Mouse (Mus musculus) liver, embryonic 11.5 days (tissue): ENCODE results near the gene Gm42791. TPM values are rescaled to one million over a fixed set of nuclear protein-coding genes. Genes with fewer than 3 reads are reported as not detected.

Experiments
- ATAC-seq: fragments of 200-750 bp; cut with Nextera tagmentation; replicated peaks from 2 replicates; pipeline ENCODE4 v1.8.0; 2017; ENCODE audit warnings: moderate number of reproducible peaks, mild to moderate bottlenecking, moderate TSS enrichment, moderate library complexity; ENCODE audit not compliant: low FRiP score
- DNase-seq: peaks from one replicate; pipeline ENCODE4 v3.0.0-alpha.2; 2017; ENCODE audit warnings: low spot score
- H3K27ac ChIP-seq: fragments of 300-500 bp; sonication (generic); 2 replicates; pipeline ENCODE4 v1.5.1; 2014; ENCODE audit warnings: mild to moderate bottlenecking, low read depth, low read length, control low read depth
- H3K27me3 ChIP-seq: fragments of 300-500 bp; sonication (generic); replicated peaks from 2 replicates; pipeline ENCODE4 v1.6.1; 2014; ENCODE audit warnings: low read length, mixed read lengths; ENCODE audit not compliant: control insufficient read depth, insufficient read depth
- H3K36me3 ChIP-seq: fragments of 300-500 bp; sonication (generic); 2 replicates; pipeline ENCODE4 v1.6.1; 2014; ENCODE audit warnings: mild to moderate bottlenecking, low read length, moderate library complexity, mixed read lengths; ENCODE audit not compliant: control insufficient read depth, insufficient read depth
- H3K4me1 ChIP-seq: fragments of 300-500 bp; sonication (generic); replicated peaks from 2 replicates; pipeline ENCODE4 v1.6.1; 2014; ENCODE audit warnings: low read length, mixed read lengths; ENCODE audit not compliant: control insufficient read depth, insufficient read depth
- H3K4me2 ChIP-seq: fragments of 300-500 bp; sonication (generic); 2 replicates; pipeline ENCODE4 v1.6.1; 2014; ENCODE audit warnings: mild to moderate bottlenecking, control low read depth, moderate library complexity
- H3K4me3 ChIP-seq: fragments of 300-500 bp; sonication (generic); 2 replicates; pipeline ENCODE4 v1.5.1; 2014; ENCODE audit warnings: low read depth, low read length, control low read depth
- H3K9ac ChIP-seq: fragments of 300-500 bp; sonication (generic); 2 replicates; pipeline ENCODE4 v1.6.1; 2014; ENCODE audit warnings: low read depth, low read length, control low read depth
- H3K9me3 ChIP-seq: fragments of 300-500 bp; sonication (generic); 2 replicates; pipeline ENCODE4 v1.6.1; 2016; ENCODE audit warnings: low read length, inconsistent platforms, mixed read lengths; ENCODE audit not compliant: control insufficient read depth
- WGBS: fragments of 180-500 bp; shearing (Covaris S2); extraction: QIAGEN DNeasy Blood & Tissue Kit; methylation state at CpG from one replicate; pipeline ENCODE4 v1.1.7; 2014; 5-methylcytosine and 5-hydroxymethylcytosine counted together
- polyA plus RNA-seq: library from polyadenylated mRNA; unstranded; fragments of >200 nt; fragmentation: Nextera tagmentation; extraction: Ambion mirVana; gene quantifications from 2 replicates; pipeline ENCODE4 v1.2.1, GENCODE M21; 2014

Gene Gm42791
- polyA plus RNA-seq, 1 experiment from 2014 or later: not detected

DNA sequence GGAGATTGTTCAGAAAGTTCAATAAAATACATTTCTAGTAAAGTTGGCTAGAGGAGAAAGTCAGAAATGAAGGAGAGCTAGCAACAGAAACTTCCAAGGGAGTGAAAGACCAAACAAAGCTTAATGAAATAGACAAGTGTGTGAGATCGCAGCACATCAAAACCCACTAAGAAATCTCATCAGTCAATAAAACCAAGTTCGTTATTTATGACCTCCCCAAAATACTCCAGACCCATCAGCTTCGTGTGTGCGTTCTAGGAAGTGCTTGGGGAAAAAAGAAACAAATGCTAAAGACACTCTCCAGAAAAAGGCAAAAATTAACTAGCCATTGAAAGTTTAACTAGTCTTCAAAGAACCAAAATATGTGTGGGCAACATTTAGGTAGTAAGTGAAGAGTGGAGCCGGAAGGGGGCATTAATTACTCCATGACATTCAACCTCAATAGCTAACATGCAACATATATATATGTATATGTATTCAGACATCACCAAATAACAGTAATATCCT, 67.2 kb downstream of the Gm42791 start:
- peak overlapping the region; percentile 96 for H3K27ac ChIP-seq
- peak overlapping the region; percentile 90 for H3K9ac ChIP-seq
- peaks cover 8% of the 10 kb centered on the region; the same call in 1 of the 2 replicates for H3K36me3 ChIP-seq
- no peak for DNase-seq
- no peaks in the 10 kb centered on the region for H3K9me3 ChIP-seq
- no peak for ATAC-seq
- 48% methylated on average over 5 of the region's 5 CpGs for WGBS
- H3K4me2 ChIP-seq: peak overlapping the region; percentile 92
- no peaks in the 10 kb centered on the region for H3K27me3 ChIP-seq
- H3K4me1 ChIP-seq: peaks cover 4% of the 10 kb centered on the region; the same call in 1 of the 2 replicates
- peak overlapping the region; percentile 80 for H3K4me3 ChIP-seq

DNA sequence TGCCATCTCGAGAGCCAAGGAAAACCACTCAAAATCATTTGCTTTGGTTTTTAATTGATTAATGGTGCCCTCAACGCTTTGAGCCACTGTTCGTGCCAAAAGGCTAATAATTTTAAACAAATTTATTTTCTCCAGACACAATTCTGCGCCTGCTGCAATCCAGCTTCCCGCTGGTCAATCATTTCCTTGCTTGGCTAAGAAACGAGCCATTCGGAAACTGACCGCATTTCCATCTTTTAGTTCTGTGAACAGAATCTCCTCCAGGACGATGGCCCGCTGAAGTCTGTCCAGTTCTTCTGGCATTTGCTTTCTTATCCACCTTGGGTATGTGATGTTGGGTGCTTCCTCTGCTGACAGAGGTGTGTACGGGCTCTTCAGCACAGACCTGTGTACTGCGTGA, 70.4 kb downstream of the Gm42791 start:
- H3K9me3 ChIP-seq: no peaks in the 10 kb centered on the region
- peaks cover 8% of the 10 kb centered on the region; the same call in 1 of the 2 replicates for H3K36me3 ChIP-seq
- H3K27me3 ChIP-seq: no peaks in the 10 kb centered on the region
- no peak overlapping the region for H3K27ac ChIP-seq
- H3K4me3 ChIP-seq: no peak overlapping the region
- DNase-seq: no peak
- H3K4me2 ChIP-seq: no peak overlapping the region
- H3K9ac ChIP-seq: no peak overlapping the region
- no peak for ATAC-seq
- WGBS: 91% methylated on average over 12 of the region's 12 CpGs
- peaks cover 4% of the 10 kb centered on the region; the same call in 1 of the 2 replicates for H3K4me1 ChIP-seq

DNA sequence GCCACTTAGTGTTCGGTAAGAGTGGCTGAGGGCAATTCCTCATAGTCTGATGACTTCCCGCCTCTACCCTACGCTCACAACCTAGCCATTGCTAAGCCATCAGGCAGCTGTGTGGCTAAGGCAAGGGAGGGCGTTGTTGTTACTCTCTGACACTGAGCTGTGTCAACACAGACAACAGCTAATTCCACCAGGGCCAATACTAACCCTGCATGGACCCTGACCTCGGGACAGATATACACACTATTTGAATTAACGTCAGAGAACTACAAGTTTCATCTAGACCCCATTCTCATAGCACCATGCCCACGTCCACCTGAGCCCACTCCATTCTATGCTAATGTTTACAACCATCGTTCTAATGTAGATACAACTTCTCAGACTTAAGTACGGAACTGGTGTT, 70.9 kb downstream of the Gm42791 start:
- DNase-seq (no peak), ATAC-seq (no peak)
- Histone ChIP-seq H3K4me1 (peaks cover 4% of the 10 kb centered on the region; the same call in 1 of the 2 replicates), H3K27me3 (no peaks in the 10 kb centered on the region), H3K27ac (no peak overlapping the region), H3K4me2 (no peak overlapping the region), H3K36me3 (peaks cover 8% of the 10 kb centered on the region; the same call in 1 of the 2 replicates), H3K9me3 (no peaks in the 10 kb centered on the region), H3K4me3 (no peak overlapping the region), H3K9ac (no peak overlapping the region)
- WGBS: 84% methylated on average over 9 of the region's 9 CpGs

DNA sequence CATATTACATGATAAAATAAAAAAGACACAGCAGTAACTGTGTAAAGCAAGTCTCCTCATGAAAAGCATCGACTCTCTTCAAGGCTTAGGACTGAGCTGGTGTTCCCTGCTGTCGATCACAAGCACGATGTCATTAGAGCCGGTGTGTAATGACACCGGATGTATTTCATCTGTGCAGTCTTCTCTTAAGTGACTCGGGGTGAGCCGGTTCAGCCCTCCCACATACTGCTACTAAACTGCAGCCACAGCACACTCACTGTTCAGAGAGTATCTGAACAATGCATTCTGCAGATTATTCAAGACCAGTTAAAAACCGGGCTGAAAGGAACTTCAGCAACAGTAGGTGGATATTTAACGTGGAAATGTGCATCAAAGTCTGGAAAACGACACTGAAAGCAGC, 71.5 kb downstream of the Gm42791 start:
- H3K27me3 ChIP-seq: no peaks in the 10 kb centered on the region
- no peak overlapping the region for H3K4me3 ChIP-seq
- no peak overlapping the region for H3K9ac ChIP-seq
- WGBS: 82% methylated on average over 10 of the region's 10 CpGs
- peaks cover 4% of the 10 kb centered on the region; the same call in 1 of the 2 replicates for H3K4me1 ChIP-seq
- no peak overlapping the region for H3K27ac ChIP-seq
- H3K36me3 ChIP-seq: peaks cover 11% of the 10 kb centered on the region; the same call in 1 of the 2 replicates
- ATAC-seq (no peak), DNase-seq (no peak)
- H3K9me3 ChIP-seq: no peaks in the 10 kb centered on the region
- H3K4me2 ChIP-seq: no peak overlapping the region

DNA sequence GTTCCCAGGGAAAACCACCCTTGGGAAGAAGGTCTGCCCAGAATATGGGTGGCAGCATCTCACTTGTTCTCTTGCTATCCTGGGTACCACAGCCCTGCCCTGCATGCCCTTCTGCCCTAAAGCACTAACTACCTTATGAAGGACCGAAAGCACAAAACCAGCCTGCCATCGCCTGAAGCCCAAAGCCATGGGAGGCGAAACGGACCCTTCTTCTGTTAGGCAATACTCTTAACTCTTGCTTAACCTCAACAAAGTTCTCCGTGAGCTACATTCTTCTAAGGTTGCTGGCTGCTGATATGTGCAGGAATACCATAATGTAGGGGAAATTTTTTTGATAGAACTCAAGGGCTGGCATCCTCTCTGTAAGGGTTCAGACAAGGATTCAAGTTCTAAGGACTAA, 72.2 kb downstream of the Gm42791 start:
- no peak for ATAC-seq
- H3K36me3 ChIP-seq: peaks cover 16% of the 10 kb centered on the region
- no peak overlapping the region for H3K4me2 ChIP-seq
- peaks cover 4% of the 10 kb centered on the region; the same call in 1 of the 2 replicates for H3K4me1 ChIP-seq
- H3K4me3 ChIP-seq: no peak overlapping the region
- 79% methylated on average over 5 of the region's 5 CpGs for WGBS
- H3K27ac ChIP-seq: no peak overlapping the region
- no peaks in the 10 kb centered on the region for H3K27me3 ChIP-seq
- no peaks in the 10 kb centered on the region for H3K9me3 ChIP-seq
- no peak for DNase-seq
- no peak overlapping the region for H3K9ac ChIP-seq

DNA sequence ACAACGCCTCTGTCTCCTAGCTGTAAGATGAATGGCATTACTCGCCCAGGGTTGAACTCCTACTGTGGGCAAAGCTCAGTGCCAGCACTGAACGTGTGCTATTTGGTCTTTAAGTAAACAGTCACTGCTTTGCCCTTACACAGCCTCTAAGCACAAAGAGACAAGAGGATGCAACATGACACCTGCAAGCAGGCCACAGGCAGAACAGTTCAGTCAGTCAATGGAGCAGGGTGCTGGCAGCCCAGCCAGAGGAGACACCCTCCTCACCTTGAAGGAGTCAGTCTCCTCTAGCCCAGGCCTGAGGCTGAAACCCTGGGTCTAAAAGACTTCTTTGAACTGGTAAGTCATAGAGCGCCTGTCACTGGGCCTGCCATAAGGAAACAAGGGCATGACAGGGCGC, 76.9 kb downstream of the Gm42791 start:
- Histone ChIP-seq H3K36me3 (peaks cover 16% of the 10 kb centered on the region), H3K4me3 (no peak overlapping the region), H3K9ac (no peak overlapping the region), H3K27ac (no peak overlapping the region), H3K27me3 (no peaks in the 10 kb centered on the region), H3K4me1 (no peaks in the 10 kb centered on the region), H3K4me2 (no peak overlapping the region), H3K9me3 (no peaks in the 10 kb centered on the region)
- DNase-seq: no peak
- no peak for ATAC-seq
- 80% methylated on average over 5 of the region's 5 CpGs for WGBS

DNA sequence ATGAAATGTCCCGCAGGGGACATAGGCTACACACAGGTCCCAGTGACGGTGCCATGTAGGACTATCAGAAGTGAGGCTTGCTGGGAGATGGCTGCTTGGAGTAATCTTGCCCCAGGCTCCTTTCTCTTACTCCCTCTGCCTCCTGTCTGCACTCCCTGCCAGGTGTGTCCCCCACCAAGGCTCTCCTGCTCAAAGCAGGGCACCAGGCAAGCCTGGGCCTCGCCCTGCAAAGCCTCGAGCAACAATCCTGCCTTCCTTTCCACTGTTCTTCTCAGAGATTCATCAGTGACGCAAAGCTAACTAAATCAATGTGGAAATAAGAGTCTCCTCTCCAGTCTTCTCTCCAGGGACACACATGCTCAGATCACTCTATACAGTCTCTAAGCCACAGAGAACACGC, 78.2 kb downstream of the Gm42791 start:
- 83% methylated on average over 6 of the region's 6 CpGs for WGBS
- DNase-seq (no peak), ATAC-seq (no peak)
- Histone ChIP-seq H3K36me3 (peaks cover 16% of the 10 kb centered on the region), H3K4me3 (no peak overlapping the region), H3K27me3 (no peaks in the 10 kb centered on the region), H3K9me3 (no peaks in the 10 kb centered on the region), H3K27ac (no peak overlapping the region), H3K4me2 (no peak overlapping the region), H3K4me1 (peaks cover 6% of the 10 kb centered on the region), H3K9ac (no peak overlapping the region)

DNA sequence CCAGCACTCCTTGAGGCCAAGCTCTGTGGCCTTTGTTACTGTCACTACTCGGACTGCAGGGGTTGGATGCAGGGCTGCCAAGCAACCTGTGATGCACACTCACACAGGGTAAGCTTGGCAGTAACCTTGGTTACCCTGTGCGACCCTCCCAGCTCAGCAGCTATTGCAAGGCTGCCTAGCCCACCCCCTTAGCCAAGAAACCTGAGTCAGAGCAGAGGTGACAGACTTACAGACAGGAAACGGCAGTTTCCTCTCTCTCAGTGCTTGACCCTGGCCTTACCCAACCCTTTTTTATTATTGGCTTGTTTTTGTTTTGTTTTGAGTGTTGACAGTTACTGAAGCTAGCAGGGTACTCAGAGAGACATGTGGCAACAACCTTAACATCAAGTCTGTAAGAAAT, 82.7 kb downstream of the Gm42791 start:
- H3K27ac ChIP-seq: no peak overlapping the region
- no peak overlapping the region for H3K4me2 ChIP-seq
- peaks cover 25% of the 10 kb centered on the region for H3K4me1 ChIP-seq
- H3K9me3 ChIP-seq: no peaks in the 10 kb centered on the region
- no peaks in the 10 kb centered on the region for H3K27me3 ChIP-seq
- no peak overlapping the region for H3K4me3 ChIP-seq
- ATAC-seq: no peak
- H3K36me3 ChIP-seq: peaks cover 4% of the 10 kb centered on the region; the same call in 1 of the 2 replicates
- DNase-seq: no peak
- 0 out of 2 replicates have a peak overlapping the region, but pooled peaks have one; percentile 23 for H3K9ac ChIP-seq
- 43% methylated on average over 3 of the region's 3 CpGs for whole genome bisulfite sequencing

DNA sequence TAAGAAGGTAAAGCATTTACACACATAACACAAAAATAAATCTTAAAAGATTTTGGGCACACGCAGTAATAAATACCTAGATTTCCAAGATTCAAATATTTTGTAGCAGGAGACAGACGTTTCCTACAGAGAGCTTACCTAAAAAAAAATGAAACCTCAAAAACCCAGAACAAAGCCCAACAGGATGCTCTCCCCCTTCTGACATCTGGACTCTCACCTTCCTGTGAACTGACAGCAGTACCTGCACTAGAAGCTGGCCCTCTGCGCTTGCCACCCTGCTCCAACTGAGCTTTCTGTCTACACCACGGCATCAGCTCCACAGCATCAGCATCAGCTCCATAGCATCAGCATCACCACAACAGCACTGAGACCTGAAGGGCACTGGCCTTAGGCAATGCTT, 84.9 kb downstream of the Gm42791 start:
- no peak overlapping the region for H3K27ac ChIP-seq
- no peaks in the 10 kb centered on the region for H3K9me3 ChIP-seq
- no peak overlapping the region for H3K4me2 ChIP-seq
- DNase-seq (no peak), ATAC-seq (no peak)
- H3K4me1 ChIP-seq: peaks cover 32% of the 10 kb centered on the region
- 90% methylated on average over 4 of the region's 4 CpGs for WGBS
- H3K36me3 ChIP-seq: 0 out of 2 replicates have a peak, but pooled peaks cover 2% of the 10 kb centered on the region
- H3K4me3 ChIP-seq: no peak overlapping the region
- H3K9ac ChIP-seq: no peak overlapping the region
- H3K27me3 ChIP-seq: no peaks in the 10 kb centered on the region
